Mouse (Mus musculus) C2C12 (cell line): ENCODE data around the gene Ncf1.

Experiments used
- CEBPB ChIP-seq: IDR thresholded peaks from one replicate; pipeline ENCODE4 v1.6.1; 2011; ENCODE audit warnings: low read depth, mild to moderate bottlenecking, control low read depth, moderate library complexity
- CTCF ChIP-seq: IDR thresholded peaks from one replicate; pipeline ENCODE4 v1.5.1; 2011; ENCODE audit not compliant: control insufficient read depth, insufficient read depth, insufficient read length
- FOSL1 ChIP-seq: IDR thresholded peaks from one replicate; pipeline ENCODE4 v1.8.0; 2011; ENCODE audit warnings: mild to moderate bottlenecking, low read length; ENCODE audit not compliant: poor library complexity, insufficient read depth, severe bottlenecking
- MAX ChIP-seq: IDR thresholded peaks from one replicate; pipeline ENCODE4 v1.6.1; 2011; ENCODE audit warnings: mild to moderate bottlenecking, control low read depth
- MYOD1 ChIP-seq: IDR thresholded peaks from one replicate; pipeline ENCODE4 v1.6.1; 2011; ENCODE audit warnings: low read depth; ENCODE audit not compliant: control insufficient read depth, insufficient read length
- MYOG ChIP-seq: IDR thresholded peaks from one replicate; pipeline ENCODE4 v1.6.1; 2011; ENCODE audit not compliant: control insufficient read depth, insufficient read length; ENCODE audit errors: extremely low read depth
- USF1 ChIP-seq: IDR thresholded peaks from one replicate; pipeline ENCODE4 v1.6.1; 2011; ENCODE audit warnings: low read depth, mild to moderate bottlenecking, control low read depth, moderate library complexity

GRCm38 (mm10) chr5:134206721-134207120, 22.7 kb downstream of the Ncf1 start:
- TF ChIP-seq USF1 = no peak
- no peak for TF ChIP-seq CTCF
- TF ChIP-seq MYOG = no peak
- TF ChIP-seq FOSL1 = no peak
- TF ChIP-seq MAX = no peak
- no peak for TF ChIP-seq MYOD1
- no peak for TF ChIP-seq CEBPB
